Mouse (Mus musculus): ENCODE results near the gene Ccdc159. TPM values are rescaled to one million over a fixed set of nuclear protein-coding genes. Genes with fewer than 3 reads are reported as not detected.

Ccdc159 gene
- polyA plus RNA-seq, 1 experiment: not detected

DNA sequence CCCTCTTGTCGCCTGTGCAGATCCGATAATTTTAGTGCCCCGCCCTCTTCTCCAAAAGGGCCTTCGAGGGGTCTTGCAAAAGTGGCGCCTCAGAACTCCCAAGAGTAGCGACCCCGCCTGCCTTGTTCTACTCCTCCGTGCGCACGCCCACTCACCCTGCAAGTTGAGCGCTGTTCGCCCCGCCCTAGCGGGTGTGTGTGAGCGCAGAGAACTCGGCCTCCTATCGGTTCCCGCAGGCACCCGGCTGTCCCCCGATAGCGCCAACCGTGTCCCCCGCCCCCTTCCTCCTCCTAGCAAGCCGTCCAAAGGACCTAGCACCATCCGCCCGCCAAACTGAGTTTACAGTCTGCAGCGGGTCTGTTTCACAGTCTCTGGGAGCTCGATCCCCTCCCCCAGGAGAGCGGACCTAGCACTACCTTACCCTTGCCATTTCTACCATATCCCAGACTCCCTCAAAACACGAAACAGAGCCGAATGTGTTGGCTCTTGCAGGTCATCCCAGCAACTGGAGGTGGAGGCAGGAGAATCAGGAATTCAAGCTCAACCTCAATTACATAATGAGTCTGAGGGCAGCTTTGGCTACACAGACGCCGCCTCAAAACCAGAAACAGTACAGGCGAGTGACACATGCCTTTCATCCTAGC, 35.3 kb downstream of the Ccdc159 start:
- H3K27me3 ChIP-seq (ENCODE audit: control insufficient read depth): peaks cover 5% of the 10 kb centered on the region; the same call in 1 of the 2 replicates
- peaks cover 62% of the 10 kb centered on the region for H3K4me1 ChIP-seq (ENCODE audit: control insufficient read depth)
- H3K9me3 ChIP-seq (ENCODE audit: control insufficient read depth, low read length): no peaks in the 10 kb centered on the region
- peaks cover 57% of the 10 kb centered on the region for H3K36me3 ChIP-seq (ENCODE audit: control insufficient read depth)
- TF ChIP-seq TAL1 (IDR thresholded peaks at IDR 0.05; ENCODE audit: low read length): peak; percentile 96
- TF ChIP-seq GATA1 (IDR thresholded peaks at IDR 0.05; ENCODE audit: low read length): peak; percentile 92
- peak overlapping the region; percentile 99 for H3K4me3 ChIP-seq (replicated peaks)

DNA sequence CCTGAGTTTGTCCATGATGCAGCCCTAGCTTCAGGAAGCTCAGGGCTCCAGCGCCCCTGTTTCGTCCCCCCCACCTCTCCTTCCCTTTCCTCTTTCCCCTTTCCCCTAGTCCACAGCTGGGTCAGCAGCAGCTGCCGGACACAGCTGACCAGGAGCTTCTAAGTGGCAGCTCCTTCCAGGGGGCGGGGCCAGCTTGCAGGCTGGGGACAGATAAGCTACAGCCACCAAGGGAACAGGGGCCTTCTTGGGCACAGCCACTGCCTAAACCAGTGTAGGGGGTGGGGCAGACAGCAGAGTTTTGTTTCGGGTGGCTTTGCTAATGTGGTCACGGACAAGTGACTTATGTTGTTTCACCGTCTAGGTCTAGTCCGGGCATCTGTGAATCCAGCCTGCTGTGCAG, 36.1 kb downstream of the Ccdc159 start, which contains the start of gene Epor:
Epor (minus strand) TSS at position 90 of the 400 bp plus-strand sequence.
- H3K4me3 ChIP-seq (replicated peaks): peak within 1 kb of the TSS; percentile 99
- H3K4me1 ChIP-seq (ENCODE audit: control insufficient read depth): peaks cover 55% of the 10 kb centered on the region
- H3K9me3 ChIP-seq (ENCODE audit: control insufficient read depth, low read length): no peaks in the 10 kb centered on the region
- H3K36me3 ChIP-seq (ENCODE audit: control insufficient read depth): peaks cover 48% of the 10 kb centered on the region
- peaks cover 8% of the 10 kb centered on the region; the same call in 1 of the 2 replicates for H3K27me3 ChIP-seq (ENCODE audit: control insufficient read depth)
- peak; percentile 38; the same call in 1 of the 3 replicates for TF ChIP-seq TAL1 (IDR thresholded peaks at IDR 0.05; ENCODE audit: low read length)
- TF ChIP-seq GATA1 (IDR thresholded peaks at IDR 0.05; ENCODE audit: low read length): peak; percentile 91

GRCm38 (mm10) chr9:21968883-21969282, 41.6 kb downstream of the Ccdc159 start:
- H3K27me3 ChIP-seq (ENCODE audit: control insufficient read depth): peaks cover 12% of the 10 kb centered on the region
- no peaks in the 10 kb centered on the region for H3K36me3 ChIP-seq (ENCODE audit: control insufficient read depth)
- H3K4me3 ChIP-seq (replicated peaks): no peak overlapping the region
- no peak for TF ChIP-seq TAL1 (IDR thresholded peaks at IDR 0.05; ENCODE audit: low read length)
- TF ChIP-seq GATA1 (IDR thresholded peaks at IDR 0.05; ENCODE audit: low read length): no peak
- H3K4me1 ChIP-seq (ENCODE audit: control insufficient read depth): peaks cover 21% of the 10 kb centered on the region
- H3K9me3 ChIP-seq (ENCODE audit: control insufficient read depth, low read length): no peaks in the 10 kb centered on the region

- no peak overlapping the region for H3K4me3 ChIP-seq (replicated peaks)
- peaks cover 16% of the 10 kb centered on the region for H3K4me1 ChIP-seq (ENCODE audit: control insufficient read depth)
- H3K9me3 ChIP-seq (ENCODE audit: control insufficient read depth, low read length): no peaks in the 10 kb centered on the region
- no peak for TF ChIP-seq GATA1 (IDR thresholded peaks at IDR 0.05; ENCODE audit: low read length)
- TF ChIP-seq TAL1 (IDR thresholded peaks at IDR 0.05; ENCODE audit: low read length): no peak
- H3K27me3 ChIP-seq (ENCODE audit: control insufficient read depth): peaks cover 12% of the 10 kb centered on the region
- no peaks in the 10 kb centered on the region for H3K36me3 ChIP-seq (ENCODE audit: control insufficient read depth)
Observed at GRCm38 (mm10) chr9:21969304-21969703, 42.0 kb downstream of the Ccdc159 start.

GRCm38 (mm10) chr9:21976626-21977175, 49.4 kb downstream of the Ccdc159 start:
- no peaks in the 10 kb centered on the region for H3K36me3 ChIP-seq (ENCODE audit: control insufficient read depth)
- peaks cover 4% of the 10 kb centered on the region for H3K9me3 ChIP-seq (ENCODE audit: control insufficient read depth, low read length)
- H3K27me3 ChIP-seq (ENCODE audit: control insufficient read depth): peaks cover 43% of the 10 kb centered on the region
- TF ChIP-seq GATA1 (IDR thresholded peaks at IDR 0.05; ENCODE audit: low read length): no peak
- TF ChIP-seq TAL1 (IDR thresholded peaks at IDR 0.05; ENCODE audit: low read length): no peak
- H3K4me3 ChIP-seq (replicated peaks): no peak overlapping the region
- H3K4me1 ChIP-seq (ENCODE audit: control insufficient read depth): peaks cover 14% of the 10 kb centered on the region

GRCm38 (mm10) chr9:21977331-21977730, 50.1 kb downstream of the Ccdc159 start:
- Histone ChIP-seq H3K4me1 (ENCODE audit: control insufficient read depth) (peaks cover 14% of the 10 kb centered on the region), H3K36me3 (ENCODE audit: control insufficient read depth) (no peaks in the 10 kb centered on the region), H3K4me3 (replicated peaks) (no peak overlapping the region), H3K27me3 (ENCODE audit: control insufficient read depth) (peaks cover 49% of the 10 kb centered on the region), H3K9me3 (ENCODE audit: control insufficient read depth, low read length) (peaks cover 7% of the 10 kb centered on the region)
- TF ChIP-seq TAL1 (IDR thresholded peaks at IDR 0.05; ENCODE audit: low read length) (no peak), GATA1 (IDR thresholded peaks at IDR 0.05; ENCODE audit: low read length) (no peak)

GRCm38 (mm10) chr9:21977972-21978371, 50.7 kb downstream of the Ccdc159 start:
- peaks cover 54% of the 10 kb centered on the region for H3K27me3 ChIP-seq (ENCODE audit: control insufficient read depth)
- TF ChIP-seq TAL1 (IDR thresholded peaks at IDR 0.05; ENCODE audit: low read length) (no peak), GATA1 (IDR thresholded peaks at IDR 0.05; ENCODE audit: low read length) (no peak)
- H3K36me3 ChIP-seq (ENCODE audit: control insufficient read depth): no peaks in the 10 kb centered on the region
- no peak overlapping the region for H3K4me3 ChIP-seq (replicated peaks)
- H3K9me3 ChIP-seq (ENCODE audit: control insufficient read depth, low read length): peaks cover 8% of the 10 kb centered on the region
- H3K4me1 ChIP-seq (ENCODE audit: control insufficient read depth): peaks cover 14% of the 10 kb centered on the region

DNA sequence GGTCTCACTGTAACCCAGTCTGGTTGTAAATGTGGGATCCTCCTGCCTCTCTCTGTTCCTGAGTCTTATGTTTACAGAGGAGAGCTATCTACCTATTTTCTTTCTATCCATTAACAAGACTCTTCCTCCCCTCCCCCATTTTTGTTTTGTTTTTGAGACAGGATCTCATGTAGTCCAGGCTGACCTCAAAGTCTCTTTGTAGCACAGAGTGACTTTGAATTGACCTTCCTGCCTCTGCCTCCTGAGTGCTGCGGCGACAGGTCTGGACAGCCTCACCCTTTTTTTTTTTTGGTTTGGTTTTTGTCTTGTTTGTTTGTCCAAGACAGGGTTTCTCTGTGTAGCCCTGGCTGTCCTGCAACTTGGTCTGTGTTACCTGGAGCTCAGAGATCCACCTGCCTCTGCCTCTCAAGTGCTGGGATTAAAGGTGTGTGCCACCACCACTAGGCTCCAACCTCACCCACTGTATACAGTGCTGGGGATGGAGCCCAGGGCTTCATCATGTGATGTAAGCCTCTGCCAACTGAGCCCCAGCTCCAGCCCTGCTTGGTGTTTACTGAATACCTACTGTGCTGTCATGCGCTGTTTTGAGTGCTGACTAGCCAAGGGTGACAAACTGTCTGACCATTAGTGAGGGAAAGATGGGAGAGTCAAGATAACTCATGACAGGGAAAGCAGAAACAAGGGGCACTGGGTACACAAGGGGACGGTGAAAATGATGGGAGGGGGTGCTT, 51.3 kb downstream of the Ccdc159 start:
- Histone ChIP-seq H3K27me3 (ENCODE audit: control insufficient read depth) (peaks cover 60% of the 10 kb centered on the region), H3K9me3 (ENCODE audit: control insufficient read depth, low read length) (peaks cover 8% of the 10 kb centered on the region), H3K36me3 (ENCODE audit: control insufficient read depth) (no peaks in the 10 kb centered on the region), H3K4me1 (ENCODE audit: control insufficient read depth) (peaks cover 14% of the 10 kb centered on the region), H3K4me3 (replicated peaks) (no peak overlapping the region)
- TF ChIP-seq GATA1 (IDR thresholded peaks at IDR 0.05; ENCODE audit: low read length) (no peak), TAL1 (IDR thresholded peaks at IDR 0.05; ENCODE audit: low read length) (no peak)

DNA sequence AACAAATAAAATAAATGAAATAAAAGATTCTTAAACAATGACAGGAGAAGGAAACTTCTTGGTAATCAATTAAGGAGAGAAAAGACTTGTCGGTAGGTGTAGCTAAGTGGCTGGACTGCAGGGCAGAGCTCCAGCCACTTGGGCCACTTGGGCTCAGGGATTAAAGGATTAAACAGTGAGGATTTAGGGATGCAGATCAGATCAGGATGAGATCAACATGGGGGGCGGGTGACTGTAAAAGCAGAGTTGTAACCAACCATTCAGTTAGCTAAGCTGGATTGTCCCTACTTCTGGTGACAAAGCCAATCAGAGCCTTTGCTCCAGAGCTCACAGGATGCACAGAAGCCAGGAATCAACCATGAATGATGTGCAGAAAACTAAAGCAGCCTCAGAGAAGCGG, 56.6 kb downstream of the Ccdc159 start:
- no peak overlapping the region for H3K4me3 ChIP-seq (replicated peaks)
- peaks cover 98% of the 10 kb centered on the region for H3K27me3 ChIP-seq (ENCODE audit: control insufficient read depth)
- H3K36me3 ChIP-seq (ENCODE audit: control insufficient read depth): no peaks in the 10 kb centered on the region
- no peak for TF ChIP-seq TAL1 (IDR thresholded peaks at IDR 0.05; ENCODE audit: low read length)
- TF ChIP-seq GATA1 (IDR thresholded peaks at IDR 0.05; ENCODE audit: low read length): no peak
- no peaks in the 10 kb centered on the region; the same call in 1 of the 2 replicates for H3K4me1 ChIP-seq (ENCODE audit: control insufficient read depth)
- peaks cover 18% of the 10 kb centered on the region for H3K9me3 ChIP-seq (ENCODE audit: control insufficient read depth, low read length)

Other genes with a start within 250 kb of the Ccdc159 start
- 0.25 and 0.30 TPM in 2 replicates for gene Ldlr, start 204.0 kb upstream of the Ccdc159 start, polyA plus RNA-seq (2012)
- gene Spc24, start 167.2 kb upstream of the Ccdc159 start, polyA plus RNA-seq (2012): 27.4 and 32.7 TPM in 2 replicates
- gene Kank2, start 128.7 kb upstream of the Ccdc159 start, polyA plus RNA-seq (2012): 0.02 and 0.03 TPM in 2 replicates
- 0.16 TPM in 1 of 2 replicates, not detected in the other for gene Angptl8, start 92.0 kb upstream of the Ccdc159 start, polyA plus RNA-seq (2012)
- gene Dock6, start 74.8 kb upstream of the Ccdc159 start, polyA plus RNA-seq (2012): 0.06 and 0.08 TPM in 2 replicates
- 0.07 TPM in 2 replicates for gene Rab3d, start 9.3 kb upstream of the Ccdc159 start, polyA plus RNA-seq (2012)
- gene Tmem205, start 85 bp downstream of the Ccdc159 start, polyA plus RNA-seq (2012): 0.10 TPM in 2 replicates
- 0.05 and 0.06 TPM in 2 replicates for gene Plppr2, start 9.6 kb downstream of the Ccdc159 start, polyA plus RNA-seq (2012)
- 0.32 and 0.37 TPM in 2 replicates for gene Swsap1, start 28.3 kb downstream of the Ccdc159 start, polyA plus RNA-seq (2012)
- 80.2 and 112 TPM in 2 replicates for gene Epor, start 36.0 kb downstream of the Ccdc159 start, polyA plus RNA-seq (2012)
- 0.01 TPM in 1 of 2 replicates, not detected in the other for gene Rgl3, start 62.0 kb downstream of the Ccdc159 start, polyA plus RNA-seq (2012)
- 0.02 TPM in 1 of 2 replicates, not detected in the other for gene Ccdc151, start 75.2 kb downstream of the Ccdc159 start, polyA plus RNA-seq (2012)
- gene Prkcsh, start 75.3 kb downstream of the Ccdc159 start, polyA plus RNA-seq (2012): 9.9 and 10.3 TPM in 2 replicates
- 0.02 and 0.03 TPM in 2 replicates for gene Elavl3, start 124.6 kb downstream of the Ccdc159 start, polyA plus RNA-seq (2012)
- gene Gm49318, start 143.8 kb downstream of the Ccdc159 start, polyA plus RNA-seq (2012): not detected in 2 replicates
- 2.1 and 2.8 TPM in 2 replicates for gene Zfp653, start 143.9 kb downstream of the Ccdc159 start, polyA plus RNA-seq (2012)
- 2.7 and 3.0 TPM in 2 replicates for gene Ecsit, start 158.0 kb downstream of the Ccdc159 start, polyA plus RNA-seq (2012)
- not detected in 2 replicates for gene Cnn1, start 171.7 kb downstream of the Ccdc159 start, polyA plus RNA-seq (2012)
- 12.4 and 16.3 TPM in 2 replicates for gene Elof1, start 189.7 kb downstream of the Ccdc159 start, polyA plus RNA-seq (2012)
- 46.6 and 58.8 TPM in 2 replicates for gene Acp5, start 208.2 kb downstream of the Ccdc159 start, polyA plus RNA-seq (2012)
- 4.1 and 5.2 TPM in 2 replicates for gene Pigyl, start 229.4 kb downstream of the Ccdc159 start, polyA plus RNA-seq (2012)

All from erythroblast, embryonic 14.5 days (primary cell).